In the genomic region with DNA sequence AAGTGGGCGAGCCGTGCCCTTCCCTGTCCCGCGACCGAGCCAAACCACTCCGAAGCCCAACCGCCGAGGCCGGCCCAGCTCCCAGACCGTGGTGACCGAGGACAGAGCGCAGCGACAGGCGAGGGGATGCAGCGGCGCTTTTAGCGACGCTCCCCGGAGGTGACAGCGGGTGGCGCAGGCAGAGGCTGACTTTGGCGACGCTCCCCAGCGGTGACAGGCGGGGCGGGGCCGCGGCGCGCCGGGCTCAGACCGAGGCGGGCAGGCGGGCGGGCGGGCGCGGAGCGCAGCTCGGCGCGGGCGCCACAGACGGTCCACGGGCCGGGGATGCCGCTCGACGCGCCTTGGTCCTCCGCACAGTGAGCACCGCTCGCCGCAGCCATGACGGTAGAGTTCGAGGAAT, we compare ENCODE assay signal across 8 mouse cellular contexts. TPM values are rescaled to one million over a fixed set of nuclear protein-coding genes. Genes with fewer than 3 reads are reported as not detected.
A peak's percentile ranks its signal among the peaks of the same experiment; 100 is the strongest.
DNase-seq lines count a peak whose midpoint lies in the region; ATAC-seq lines count a peak whose summit lies in the region.

No protein-coding gene starts in this region.

- no peaks in the 10 kb centered on the region for H3K9me3 ChIP-seq in limb, embryonic 15.5 days
- no peaks in the 10 kb centered on the region for H3K9me3 ChIP-seq in midbrain, embryonic 16.5 days (replicated peaks; ENCODE audit: control insufficient read depth, low read length, poor library complexity, severe bottlenecking)

- peak overlapping the region; percentile 85 for H3K4me2 ChIP-seq in limb, embryonic 15.5 days
- peak overlapping the region; percentile 94 for H3K4me2 ChIP-seq in midbrain, embryonic 16.5 days (ENCODE audit: low read length)

- H3K27ac ChIP-seq in limb, embryonic 15.5 days: peak overlapping the region; percentile 98
- H3K27ac ChIP-seq in midbrain, embryonic 16.5 days (ENCODE audit: low read length): peak overlapping the region; percentile 99

- H3K4me3 ChIP-seq in limb, embryonic 15.5 days: peak overlapping the region; percentile 92
- H3K4me3 ChIP-seq in midbrain, embryonic 16.5 days (ENCODE audit: low read depth, low read length): peak overlapping the region; percentile 92

- H3K36me3 ChIP-seq in limb, embryonic 15.5 days: peaks cover 40% of the 10 kb centered on the region
- peaks cover 25% of the 10 kb centered on the region for H3K36me3 ChIP-seq in midbrain, embryonic 16.5 days (ENCODE audit: control insufficient read depth, insufficient read depth, low read length)

- no peaks in the 10 kb centered on the region for H3K27me3 ChIP-seq in limb, embryonic 15.5 days
- H3K27me3 ChIP-seq in midbrain, embryonic 16.5 days (ENCODE audit: control insufficient read depth, insufficient read depth, low read depth, low read length): no peaks in the 10 kb centered on the region

- under 1% methylated on average over 54 of the region's 56 CpGs for WGBS in limb, embryonic 15.5 days
- 0% methylated on average over 45 of the region's 56 CpGs for WGBS in midbrain, embryonic 16.5 days

- H3K9ac ChIP-seq in limb, embryonic 15.5 days: peak overlapping the region; percentile 87
- H3K9ac ChIP-seq in midbrain, embryonic 16.5 days (ENCODE audit: low read depth, low read length): peak overlapping the region; percentile 98

- H3K4me1 ChIP-seq in limb, embryonic 15.5 days: peaks cover 47% of the 10 kb centered on the region
- peaks cover 43% of the 10 kb centered on the region for H3K4me1 ChIP-seq in midbrain, embryonic 16.5 days (ENCODE audit: control insufficient read depth, insufficient read depth, low read length)

- peak; percentile 71 to 74 for DNase-seq in urinary bladder, adult 18-20 months (ENCODE audit: low spot score in 2 of 2)
- DNase-seq in urinary bladder, postnatal 10 days (ENCODE audit: low spot score): no peak
- DNase-seq in embryo, embryonic 10.5 days (ENCODE audit: low spot score): peak; percentile 85
- DNase-seq in kidney, adult 11 months: peak; percentile 64
- peak; percentile 74 to 82 for DNase-seq in spleen, postnatal 14 days (ENCODE audit: low spot score in 2 of 2)

- peak; percentile 61 for ATAC-seq in granulocyte monocyte progenitor cell, adult 5-6 weeks (replicated peaks; ENCODE audit: poor library complexity, severe bottlenecking)
- peak; percentile 82 for ATAC-seq in limb, embryonic 15.5 days (ENCODE audit: insufficient number of reproducible peaks, low FRiP score, low TSS enrichment, low read depth)
- peak; percentile 91 for ATAC-seq in midbrain, embryonic 16.5 days

RNA-seq across cellular contexts. Expression of gene Acap3, which starts 0.4 kb away (rescaled TPM):
- total RNA-seq in granulocyte monocyte progenitor cell, adult 5-6 weeks (2014; fragmentation: Nextera tagmentation): 10.7 and 23.1 TPM in 2 replicates
- total RNA-seq in granulocyte monocyte progenitor cell, adult 5-6 weeks (2017): 6.0 and 6.1 TPM in 2 replicates
- polyA plus RNA-seq in limb, embryonic 15.5 days (2015; fragmentation: Nextera tagmentation; extraction: Ambion mirVana): 23.3 and 23.8 TPM in 2 replicates
- polyA plus RNA-seq in midbrain, embryonic 16.5 days (2015; fragmentation: Nextera tagmentation; extraction: Ambion mirVana): 77.4 and 78.1 TPM in 2 replicates

RNA-seq across cellular contexts. Expression of gene Pusl1, which starts 0.4 kb away (rescaled TPM):
- total RNA-seq in granulocyte monocyte progenitor cell, adult 5-6 weeks (2014; fragmentation: Nextera tagmentation): 21.2 and 29.3 TPM in 2 replicates
- total RNA-seq in granulocyte monocyte progenitor cell, adult 5-6 weeks (2017): 41.8 and 48.6 TPM in 2 replicates
- 61.8 and 66.6 TPM in 2 replicates for polyA plus RNA-seq in limb, embryonic 15.5 days (2015; fragmentation: Nextera tagmentation; extraction: Ambion mirVana)
- polyA plus RNA-seq in midbrain, embryonic 16.5 days (2015; fragmentation: Nextera tagmentation; extraction: Ambion mirVana): 56.3 and 63.9 TPM in 2 replicates

RNA-seq across cellular contexts. Expression of gene Ints11, which starts 22.7 kb away (rescaled TPM):
- 49.0 and 64.7 TPM in 2 replicates for total RNA-seq in granulocyte monocyte progenitor cell, adult 5-6 weeks (2014; fragmentation: Nextera tagmentation)
- 34.7 and 37.9 TPM in 2 replicates for total RNA-seq in granulocyte monocyte progenitor cell, adult 5-6 weeks (2017)
- polyA plus RNA-seq in limb, embryonic 15.5 days (2015; fragmentation: Nextera tagmentation; extraction: Ambion mirVana): 69.5 and 72.3 TPM in 2 replicates
- 75.7 and 78.7 TPM in 2 replicates for polyA plus RNA-seq in midbrain, embryonic 16.5 days (2015; fragmentation: Nextera tagmentation; extraction: Ambion mirVana)

RNA-seq across cellular contexts. Expression of gene Cptp, which starts 22.8 kb away (rescaled TPM):
- 9.4 and 16.7 TPM in 2 replicates for total RNA-seq in granulocyte monocyte progenitor cell, adult 5-6 weeks (2014; fragmentation: Nextera tagmentation)
- 7.0 and 7.8 TPM in 2 replicates for total RNA-seq in granulocyte monocyte progenitor cell, adult 5-6 weeks (2017)
- 19.7 and 20.8 TPM in 2 replicates for polyA plus RNA-seq in limb, embryonic 15.5 days (2015; fragmentation: Nextera tagmentation; extraction: Ambion mirVana)
- 25.1 and 28.1 TPM in 2 replicates for polyA plus RNA-seq in midbrain, embryonic 16.5 days (2015; fragmentation: Nextera tagmentation; extraction: Ambion mirVana)

RNA-seq across cellular contexts. Expression of gene Tas1r3, which starts 28.9 kb away (rescaled TPM):
- 1.5 TPM in 1 of 2 replicates, not detected in the other for total RNA-seq in granulocyte monocyte progenitor cell, adult 5-6 weeks (2014; fragmentation: Nextera tagmentation)
- total RNA-seq in granulocyte monocyte progenitor cell, adult 5-6 weeks (2017): 0.30 and 0.93 TPM in 2 replicates
- polyA plus RNA-seq in limb, embryonic 15.5 days (2015; fragmentation: Nextera tagmentation; extraction: Ambion mirVana): 0.32 and 0.42 TPM in 2 replicates
- 0.29 and 0.58 TPM in 2 replicates for polyA plus RNA-seq in midbrain, embryonic 16.5 days (2015; fragmentation: Nextera tagmentation; extraction: Ambion mirVana)
